Mouse (Mus musculus): ENCODE results near the gene Mta3. TPM values are rescaled to one million over a fixed set of nuclear protein-coding genes. Genes with fewer than 3 reads are reported as not detected.
A peak's percentile ranks its signal among the peaks of the same experiment; 100 is the strongest.

Gene Mta3
- polyA plus RNA-seq, 1 experiment from 2014 or later: 49.0 TPM

- no peak overlapping the region for H3K27ac ChIP-seq
- H3K27me3 ChIP-seq (ENCODE audit: low read depth, poor library complexity, severe bottlenecking): no peaks in the 10 kb centered on the region
- WGBS: 93% methylated on average over 12 of the region's 12 CpGs
- no peaks in the 10 kb centered on the region for H3K4me1 ChIP-seq
- peaks cover 48% of the 10 kb centered on the region for H3K36me3 ChIP-seq
- H3K9me3 ChIP-seq (replicated peaks): no peaks in the 10 kb centered on the region
- no peak for DNase-seq (ENCODE audit: low spot score)
- no peak overlapping the region for H3K4me3 ChIP-seq
These were observed 14.5 kb downstream of the Mta3 start for GRCm38 (mm10) chr17:83720449-83720848.

- Histone ChIP-seq H3K36me3 (peaks cover 43% of the 10 kb centered on the region), H3K27me3 (ENCODE audit: low read depth, poor library complexity, severe bottlenecking) (no peaks in the 10 kb centered on the region), H3K9me3 (replicated peaks) (no peaks in the 10 kb centered on the region), H3K4me3 (no peak overlapping the region), H3K4me1 (no peaks in the 10 kb centered on the region), H3K27ac (no peak overlapping the region)
- WGBS: 96% methylated on average over 10 of the region's 10 CpGs
- no peak for DNase-seq (ENCODE audit: low spot score)
These were observed 15.2 kb downstream of the Mta3 start for GRCm38 (mm10) chr17:83721157-83721556.

GRCm38 (mm10) chr17:83723064-83723463 lies 17.1 kb downstream of the Mta3 start:
- WGBS: 78% methylated on average over 9 of the region's 9 CpGs
- no peak overlapping the region for H3K27ac ChIP-seq

GRCm38 (mm10) chr17:83726496-83726895 lies 20.5 kb downstream of the Mta3 start:
- no peaks in the 10 kb centered on the region for H3K27me3 ChIP-seq (ENCODE audit: low read depth, poor library complexity, severe bottlenecking)
- no peak overlapping the region for H3K4me3 ChIP-seq
- peaks cover 2% of the 10 kb centered on the region for H3K4me1 ChIP-seq
- no peak for DNase-seq (ENCODE audit: low spot score)
- peaks cover 17% of the 10 kb centered on the region for H3K36me3 ChIP-seq
- H3K27ac ChIP-seq: no peak overlapping the region
- 92% methylated on average over 11 of the region's 11 CpGs for WGBS
- H3K9me3 ChIP-seq (replicated peaks): no peaks in the 10 kb centered on the region

More at GRCm38 (mm10) chr17:83723064-83723463, 17.1 kb downstream of the Mta3 start:
- Histone ChIP-seq H3K36me3 (peaks cover 34% of the 10 kb centered on the region), H3K4me1 (no peaks in the 10 kb centered on the region), H3K9me3 (replicated peaks) (no peaks in the 10 kb centered on the region), H3K4me3 (no peak overlapping the region), H3K27me3 (ENCODE audit: low read depth, poor library complexity, severe bottlenecking) (no peaks in the 10 kb centered on the region)
- DNase-seq (ENCODE audit: low spot score): no peak

DNA sequence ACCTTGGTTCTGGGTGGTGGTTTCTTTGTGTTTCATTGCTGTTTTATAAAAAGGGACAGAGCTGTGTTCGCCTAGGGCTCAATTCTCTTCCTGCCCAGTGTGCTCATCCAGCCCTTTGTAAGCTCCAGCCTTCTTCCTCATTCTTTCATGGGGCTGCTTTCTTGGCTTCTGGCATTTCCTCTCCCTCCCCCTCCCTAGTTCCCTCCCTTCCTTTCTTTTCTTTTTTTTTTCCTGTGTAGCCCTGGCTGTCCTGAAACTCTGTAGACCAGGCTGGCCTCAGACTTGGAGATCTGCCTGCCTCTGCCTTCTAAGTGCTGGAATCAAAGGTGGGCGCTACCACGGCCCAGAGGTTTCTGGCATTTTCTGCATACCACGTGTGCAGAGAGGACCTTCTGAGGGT lies 21.7 kb downstream of the Mta3 start:
- H3K4me1 ChIP-seq: peaks cover 10% of the 10 kb centered on the region
- 88% methylated on average over 4 of the region's 4 CpGs for WGBS
- no peak for DNase-seq (ENCODE audit: low spot score)

GRCm38 (mm10) chr17:83729029-83729428 lies 23.1 kb downstream of the Mta3 start:
- H3K4me1 ChIP-seq: peaks cover 10% of the 10 kb centered on the region
- WGBS: 96% methylated on average over 9 of the region's 9 CpGs
- H3K27ac ChIP-seq: no peak overlapping the region
- no peak overlapping the region for H3K4me3 ChIP-seq
- peaks cover 16% of the 10 kb centered on the region for H3K36me3 ChIP-seq
- no peaks in the 10 kb centered on the region for H3K27me3 ChIP-seq (ENCODE audit: low read depth, poor library complexity, severe bottlenecking)
- no peaks in the 10 kb centered on the region for H3K9me3 ChIP-seq (replicated peaks)
- no peak for DNase-seq (ENCODE audit: low spot score)

More for the DNA sequence above, 21.7 kb downstream of the Mta3 start:
- H3K27me3 ChIP-seq (ENCODE audit: low read depth, poor library complexity, severe bottlenecking): no peaks in the 10 kb centered on the region
- no peak overlapping the region for H3K27ac ChIP-seq
- peaks cover 17% of the 10 kb centered on the region for H3K36me3 ChIP-seq
- no peak overlapping the region for H3K4me3 ChIP-seq
- H3K9me3 ChIP-seq (replicated peaks): no peaks in the 10 kb centered on the region

DNA sequence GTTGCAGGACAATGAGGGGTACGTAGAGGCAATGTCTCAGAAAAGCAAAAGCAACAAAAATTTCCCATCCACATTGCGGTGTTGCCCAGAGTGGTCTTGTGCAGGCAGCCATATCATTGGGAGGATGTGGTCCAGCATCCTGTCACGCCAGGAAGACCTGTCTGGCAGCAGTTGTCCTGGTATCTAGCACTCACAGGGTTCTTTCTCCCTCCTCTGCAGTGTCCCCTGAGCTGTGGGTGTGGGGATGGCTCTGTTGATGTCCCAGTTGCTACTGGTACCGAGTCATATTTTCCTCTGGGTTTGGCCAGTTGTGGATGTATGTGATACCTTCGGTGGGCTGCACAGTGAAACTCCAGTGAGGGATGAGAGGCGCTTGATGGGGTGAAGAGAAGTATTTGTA lies 24.2 kb downstream of the Mta3 start:
- Histone ChIP-seq H3K27ac (no peak overlapping the region), H3K4me3 (no peak overlapping the region), H3K4me1 (peaks cover 10% of the 10 kb centered on the region), H3K36me3 (peaks cover 14% of the 10 kb centered on the region), H3K9me3 (replicated peaks) (no peaks in the 10 kb centered on the region), H3K27me3 (ENCODE audit: low read depth, poor library complexity, severe bottlenecking) (no peaks in the 10 kb centered on the region)
- WGBS: 94% methylated on average over 6 of the region's 6 CpGs
- DNase-seq (ENCODE audit: low spot score): no peak

- no peak overlapping the region for H3K4me3 ChIP-seq
- H3K4me1 ChIP-seq: peaks cover 10% of the 10 kb centered on the region
- peaks cover 7% of the 10 kb centered on the region for H3K36me3 ChIP-seq
- no peaks in the 10 kb centered on the region for H3K27me3 ChIP-seq (ENCODE audit: low read depth, poor library complexity, severe bottlenecking)
- no peak for DNase-seq (ENCODE audit: low spot score)
- H3K27ac ChIP-seq: no peak overlapping the region
- H3K9me3 ChIP-seq (replicated peaks): no peaks in the 10 kb centered on the region
- 76% methylated on average over 10 of the region's 10 CpGs for WGBS
These were observed 26.2 kb downstream of the Mta3 start for GRCm38 (mm10) chr17:83732166-83732629.

GRCm38 (mm10) chr17:83732801-83733200 lies 26.8 kb downstream of the Mta3 start:
- DNase-seq (ENCODE audit: low spot score): peak; percentile 76
- H3K36me3 ChIP-seq: peaks cover 4% of the 10 kb centered on the region; the same call in 1 of the 2 replicates
- H3K4me3 ChIP-seq: no peak overlapping the region
- H3K27me3 ChIP-seq (ENCODE audit: low read depth, poor library complexity, severe bottlenecking): no peaks in the 10 kb centered on the region
- H3K9me3 ChIP-seq (replicated peaks): no peaks in the 10 kb centered on the region
- WGBS: 40% methylated on average over 5 of the region's 5 CpGs
- H3K27ac ChIP-seq: no peak overlapping the region
- peaks cover 10% of the 10 kb centered on the region for H3K4me1 ChIP-seq

DNA sequence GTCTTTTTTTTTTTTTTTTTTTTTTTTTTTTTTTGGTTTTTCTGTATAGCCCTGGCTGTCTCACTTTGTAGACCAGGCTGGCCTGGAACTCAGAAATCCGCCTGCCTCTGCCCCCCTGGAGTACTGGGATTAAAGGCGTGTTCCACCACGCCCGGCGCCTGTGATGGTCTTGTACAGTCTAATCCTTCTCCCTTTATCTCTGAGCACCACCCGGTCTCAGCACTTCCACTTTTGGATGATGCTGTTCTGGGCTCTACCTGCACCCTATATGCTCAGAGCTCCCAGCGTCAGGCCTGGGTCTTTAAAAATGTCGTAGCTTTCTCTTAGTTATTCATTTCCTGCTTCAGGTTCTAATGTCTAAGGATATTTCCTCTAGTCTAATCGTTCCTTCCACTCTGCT lies 30.7 kb downstream of the Mta3 start:
- Histone ChIP-seq H3K36me3 (peaks cover 14% of the 10 kb centered on the region), H3K27ac (no peak overlapping the region), H3K4me3 (no peak overlapping the region), H3K27me3 (ENCODE audit: low read depth, poor library complexity, severe bottlenecking) (no peaks in the 10 kb centered on the region), H3K9me3 (replicated peaks) (no peaks in the 10 kb centered on the region), H3K4me1 (peaks cover 6% of the 10 kb centered on the region)
- DNase-seq (ENCODE audit: low spot score): no peak
- WGBS: 93% methylated on average over 9 of the region's 9 CpGs

- DNase-seq (ENCODE audit: low spot score): no peak
- no peak overlapping the region for H3K27ac ChIP-seq
- WGBS: 92% methylated on average over 8 of the region's 8 CpGs
- H3K4me1 ChIP-seq: no peaks in the 10 kb centered on the region
- no peaks in the 10 kb centered on the region for H3K9me3 ChIP-seq (replicated peaks)
- H3K27me3 ChIP-seq (ENCODE audit: low read depth, poor library complexity, severe bottlenecking): no peaks in the 10 kb centered on the region
- no peak overlapping the region for H3K4me3 ChIP-seq
- peaks cover 14% of the 10 kb centered on the region for H3K36me3 ChIP-seq
These were observed 31.8 kb downstream of the Mta3 start for GRCm38 (mm10) chr17:83737775-83738174.

DNA sequence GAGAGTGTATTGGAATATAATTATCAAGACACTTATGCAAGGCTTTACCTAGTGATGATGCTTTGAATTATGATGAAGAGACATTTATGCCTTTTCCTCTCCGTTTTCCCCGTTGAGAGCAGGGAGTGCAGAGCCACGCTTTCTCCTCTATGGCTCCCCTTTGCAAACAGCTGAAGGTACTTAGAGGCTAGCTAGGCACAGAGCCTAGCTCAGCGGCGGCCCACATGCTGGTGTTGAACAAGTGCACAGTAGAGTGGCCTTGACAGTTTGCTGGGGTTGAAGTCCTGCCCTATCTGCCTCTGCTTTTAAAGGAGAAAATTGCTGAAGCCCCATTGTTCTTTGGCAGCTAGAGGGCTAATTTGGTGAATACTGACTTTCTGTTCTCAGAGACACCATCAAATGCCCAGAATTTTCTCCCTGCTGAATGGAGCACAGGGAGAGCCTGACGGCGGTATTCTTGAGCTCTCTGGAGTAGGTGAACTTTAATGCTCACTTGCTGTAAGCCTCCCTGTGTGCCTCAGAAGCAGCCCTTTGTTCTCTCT lies 34.2 kb downstream of the Mta3 start:
- no peaks in the 10 kb centered on the region for H3K9me3 ChIP-seq (replicated peaks)
- H3K4me1 ChIP-seq: no peaks in the 10 kb centered on the region
- 90% methylated on average over 7 of the region's 7 CpGs for WGBS
- peaks cover 23% of the 10 kb centered on the region for H3K36me3 ChIP-seq
- H3K27ac ChIP-seq: no peak overlapping the region
- no peak for DNase-seq (ENCODE audit: low spot score)
- no peaks in the 10 kb centered on the region for H3K27me3 ChIP-seq (ENCODE audit: low read depth, poor library complexity, severe bottlenecking)
- H3K4me3 ChIP-seq: no peak overlapping the region

- Histone ChIP-seq H3K4me1 (no peaks in the 10 kb centered on the region), H3K27ac (no peak overlapping the region), H3K27me3 (ENCODE audit: low read depth, poor library complexity, severe bottlenecking) (no peaks in the 10 kb centered on the region), H3K36me3 (peaks cover 30% of the 10 kb centered on the region), H3K4me3 (no peak overlapping the region), H3K9me3 (replicated peaks) (no peaks in the 10 kb centered on the region)
- WGBS: 90% methylated on average over 6 of the region's 6 CpGs
- DNase-seq (ENCODE audit: low spot score): no peak
These were observed 35.3 kb downstream of the Mta3 start for GRCm38 (mm10) chr17:83741243-83741642.

Measured in limb, embryonic 10.5 days (tissue).